Mouse (Mus musculus) splenic B cell, adult 2 months (primary cell): ENCODE measurements around the gene Slc25a23.
A peak's percentile ranks its signal among the peaks of the same experiment; 100 is the strongest.

Experiments used
- DNase-seq: peaks from one replicate; pipeline ENCODE4 v3.0.0-alpha.2; 2011; ENCODE audit warnings: low read depth, low spot score
- H3K27me3 ChIP-seq: 2 replicates; pipeline ENCODE4 v1.6.1; 2012; ENCODE audit warnings: mild to moderate bottlenecking, low read length, moderate library complexity, mixed read lengths; ENCODE audit not compliant: control insufficient read depth, poor library complexity, insufficient read depth, severe bottlenecking
- H3K36me3 ChIP-seq: 2 replicates; pipeline ENCODE4 v1.6.1; 2012; ENCODE audit warnings: mild to moderate bottlenecking, low read length, moderate library complexity, mixed read lengths; ENCODE audit not compliant: control insufficient read depth, poor library complexity, insufficient read depth, severe bottlenecking

The Slc25a23 gene

GRCm38 (mm10) chr17:57087049-57087832 is 27.6 kb upstream of the Slc25a23 start, which contains the start of gene Tubb4a:
TSS of gene Tubb4a (minus strand) at chr17:57087782.
- no peak for DNase-seq

GRCm38 (mm10) chr17:57085970-57086757 is 26.5 kb upstream of the Slc25a23 start:
- no peaks in the 10 kb centered on the region for H3K36me3 ChIP-seq
- H3K27me3 ChIP-seq = no peaks in the 10 kb centered on the region; the same call in 1 of the 2 replicates
- no peak for DNase-seq

More at GRCm38 (mm10) chr17:57087049-57087832, 27.6 kb upstream of the Slc25a23 start, which contains the start of gene Tubb4a:
- Histone ChIP-seq H3K36me3 (no peaks in the 10 kb centered on the region; the same call in 1 of the 2 replicates), H3K27me3 (no peaks in the 10 kb centered on the region; the same call in 1 of the 2 replicates)

- no peaks in the 10 kb centered on the region for H3K27me3 ChIP-seq
- no peaks in the 10 kb centered on the region for H3K36me3 ChIP-seq
- no peak for DNase-seq
Observed at GRCm38 (mm10) chr17:57082481-57082880, 22.8 kb upstream of the Slc25a23 start.

- no peak for DNase-seq
- Histone ChIP-seq H3K36me3 (no peaks in the 10 kb centered on the region), H3K27me3 (no peaks in the 10 kb centered on the region)
Observed at GRCm38 (mm10) chr17:57081234-57081842, 21.7 kb upstream of the Slc25a23 start.

- H3K27me3 ChIP-seq = no peaks in the 10 kb centered on the region
- no peak for DNase-seq
Observed at GRCm38 (mm10) chr17:57079919-57080318, 20.3 kb upstream of the Slc25a23 start.

GRCm38 (mm10) chr17:57078336-57078735 is 18.7 kb upstream of the Slc25a23 start, which contains the start of gene Dennd1c:
TSS of gene Dennd1c (minus strand) at chr17:57078514.
- Histone ChIP-seq H3K27me3 (no peaks in the 10 kb centered on the region), H3K36me3 (no peaks in the 10 kb centered on the region)
- DNase-seq = peak; percentile 81

More at GRCm38 (mm10) chr17:57079919-57080318, 20.3 kb upstream of the Slc25a23 start:
- no peaks in the 10 kb centered on the region for H3K36me3 ChIP-seq

GRCm38 (mm10) chr17:57076916-57077315 is 17.3 kb upstream of the Slc25a23 start:
- Histone ChIP-seq H3K27me3 (no peaks in the 10 kb centered on the region), H3K36me3 (no peaks in the 10 kb centered on the region)
- no peak for DNase-seq

- DNase-seq = no peak
- peaks cover 11% of the 10 kb centered on the region for H3K36me3 ChIP-seq
- no peaks in the 10 kb centered on the region for H3K27me3 ChIP-seq
Observed at GRCm38 (mm10) chr17:57070699-57071098, 11.0 kb upstream of the Slc25a23 start.

- DNase-seq = no peak
- H3K27me3 ChIP-seq = no peaks in the 10 kb centered on the region
- peaks cover 11% of the 10 kb centered on the region for H3K36me3 ChIP-seq
Observed at GRCm38 (mm10) chr17:57070272-57070671, 10.6 kb upstream of the Slc25a23 start.

- Histone ChIP-seq H3K27me3 (no peaks in the 10 kb centered on the region), H3K36me3 (peaks cover 11% of the 10 kb centered on the region)
- DNase-seq = no peak
Observed at GRCm38 (mm10) chr17:57066908-57067307, 7.2 kb upstream of the Slc25a23 start.

GRCm38 (mm10) chr17:57063031-57063430 is 3.4 kb upstream of the Slc25a23 start:
- Histone ChIP-seq H3K36me3 (peaks cover 4% of the 10 kb centered on the region), H3K27me3 (no peaks in the 10 kb centered on the region)
- no peak for DNase-seq

GRCm38 (mm10) chr17:57062548-57062947 is 2.9 kb upstream of the Slc25a23 start:
- DNase-seq = no peak
- peaks cover 4% of the 10 kb centered on the region for H3K36me3 ChIP-seq
- no peaks in the 10 kb centered on the region for H3K27me3 ChIP-seq

- H3K36me3 ChIP-seq = peaks cover 4% of the 10 kb centered on the region
- H3K27me3 ChIP-seq = no peaks in the 10 kb centered on the region
- peak; percentile 84 for DNase-seq
Observed at GRCm38 (mm10) chr17:57062011-57062521, 2.4 kb upstream of the Slc25a23 start.

- H3K36me3 ChIP-seq = peaks cover 1% of the 10 kb centered on the region; the same call in 1 of the 2 replicates
- DNase-seq = peak; percentile 66
- no peaks in the 10 kb centered on the region for H3K27me3 ChIP-seq
Observed at GRCm38 (mm10) chr17:57061069-57061468, 1.4 kb upstream of the Slc25a23 start.
